19 mouse cellular contexts compared by ENCODE assay signal in genomic region chr7:113920056-113920455, GRCm38 (mm10).
A peak's percentile ranks its signal among the peaks of the same experiment; 100 is the strongest.
DNase-seq lines count a peak whose midpoint lies in the region; ATAC-seq and TF ChIP-seq lines count a peak whose summit lies in the region.
"Had no signal": no experiment of that assay in that cellular context is flagged by ENCODE, and none has a peak within 500 bp of the region (broad histone marks: within the 10 kb centered on the region; RNA-seq: fewer than 3 reads in every experiment).

No protein-coding gene starts in this region.

- 61% methylated on average over 2 of the region's 2 CpGs for whole genome bisulfite sequencing in forebrain, postnatal 0 days
- 91% methylated on average over 2 of the region's 2 CpGs for WGBS in forebrain, embryonic 10.5 days
- 82% methylated on average over 2 of the region's 2 CpGs for WGBS in midbrain, embryonic 15.5 days
- 75% methylated on average over 2 of the region's 2 CpGs for WGBS in hindbrain, embryonic 14.5 days

- no peak overlapping the region for H3K4me3 ChIP-seq in forebrain, postnatal 0 days (ENCODE audit: low read depth, low read length)
- H3K4me3 ChIP-seq in forebrain, embryonic 10.5 days: no peak overlapping the region
- no peak overlapping the region for H3K4me3 ChIP-seq in midbrain, embryonic 15.5 days
- no peak overlapping the region for H3K4me3 ChIP-seq in hindbrain, embryonic 14.5 days (replicated peaks; ENCODE audit: low read length)
- H3K4me3 ChIP-seq: embryonic facial prominence, embryonic 15.5 days; forebrain, embryonic 13.5 days; heart, embryonic 12.5 days; intestine, embryonic 15.5 days; midbrain, embryonic 13.5 days had no signal

- no peaks in the 10 kb centered on the region for H3K27me3 ChIP-seq in forebrain, postnatal 0 days (ENCODE audit: insufficient read depth, low read length)
- H3K27me3 ChIP-seq in forebrain, embryonic 10.5 days (ENCODE audit: poor library complexity, severe bottlenecking): no peaks in the 10 kb centered on the region
- no peaks in the 10 kb centered on the region for H3K27me3 ChIP-seq in midbrain, embryonic 15.5 days (replicated peaks)
- H3K27me3 ChIP-seq in hindbrain, embryonic 14.5 days (ENCODE audit: control insufficient read depth, insufficient read depth, low read length): no peaks in the 10 kb centered on the region
- H3K27me3 ChIP-seq: embryonic facial prominence, embryonic 15.5 days; forebrain, embryonic 13.5 days; heart, embryonic 12.5 days; intestine, embryonic 15.5 days; midbrain, embryonic 13.5 days had no signal

- peak; percentile 45 for ATAC-seq in forebrain, postnatal 0 days
- ATAC-seq in midbrain, embryonic 15.5 days (replicated peaks): no peak
- ATAC-seq in hindbrain, embryonic 14.5 days (ENCODE audit: low FRiP score): no peak
- ATAC-seq: forebrain, embryonic 13.5 days; intestine, embryonic 15.5 days; midbrain, embryonic 13.5 days had no signal

- peak; percentile 34 for DNase-seq in forebrain, postnatal 0 days
- DNase-seq in forebrain, embryonic 10.5 days (ENCODE audit: extremely low spot score, low spot score): no peak
- DNase-seq in left cerebral cortex, postnatal 25 days (ENCODE audit: low spot score in 2 of 2): peak; percentile 13 to 49
- no peak for DNase-seq in left cerebral cortex, adult 11 months (ENCODE audit: low spot score)
- DNase-seq in cerebellum, postnatal 14 days: peak; percentile 48 to 49
- peak; percentile 42 for DNase-seq in left cerebral cortex, postnatal 4 days
- no peak for DNase-seq in hindbrain, embryonic 14.5 days (ENCODE audit: low spot score)
- DNase-seq: B cell, adult 2 months; gastrocnemius, postnatal 14 days; kidney, postnatal 14 days; lung, embryonic 14.5 days; thymus, adult 18-20 months had no signal

- intact Hi-C loops in left cerebral cortex, postnatal 25 days (cut with DNase I): no loop called here
- intact Hi-C loops in left cerebral cortex, postnatal 4 days (cut with DNase I): no loop called here

- H3K4me1 ChIP-seq in forebrain, postnatal 0 days (ENCODE audit: insufficient read depth): 0 out of 2 replicates have a peak, but pooled peaks cover 7% of the 10 kb centered on the region
- no peaks in the 10 kb centered on the region for H3K4me1 ChIP-seq in forebrain, embryonic 10.5 days
- H3K4me1 ChIP-seq in midbrain, embryonic 15.5 days: no peaks in the 10 kb centered on the region
- no peaks in the 10 kb centered on the region for H3K4me1 ChIP-seq in hindbrain, embryonic 14.5 days (replicated peaks; ENCODE audit: control insufficient read depth, insufficient read depth, low read length)
- H3K4me1 ChIP-seq: embryonic facial prominence, embryonic 15.5 days; forebrain, embryonic 13.5 days; intestine, embryonic 15.5 days had no signal

- no peak overlapping the region for H3K9ac ChIP-seq in forebrain, postnatal 0 days
- H3K9ac ChIP-seq in midbrain, embryonic 15.5 days: no peak overlapping the region
- no peak overlapping the region for H3K9ac ChIP-seq in hindbrain, embryonic 14.5 days
- H3K9ac ChIP-seq: embryonic facial prominence, embryonic 15.5 days; forebrain, embryonic 13.5 days; intestine, embryonic 15.5 days; lung, embryonic 14.5 days; midbrain, embryonic 13.5 days had no signal

- H3K27ac ChIP-seq in forebrain, postnatal 0 days (ENCODE audit: low read depth, low read length): no peak overlapping the region
- H3K27ac ChIP-seq in forebrain, embryonic 10.5 days: no peak overlapping the region
- H3K27ac ChIP-seq in midbrain, embryonic 15.5 days: no peak overlapping the region
- H3K27ac ChIP-seq in hindbrain, embryonic 14.5 days: no peak overlapping the region
- H3K27ac ChIP-seq: embryonic facial prominence, embryonic 15.5 days; forebrain, embryonic 13.5 days; intestine, embryonic 15.5 days; midbrain, embryonic 13.5 days had no signal

- no peaks in the 10 kb centered on the region for H3K36me3 ChIP-seq in forebrain, postnatal 0 days (ENCODE audit: insufficient read depth)
- H3K36me3 ChIP-seq in forebrain, embryonic 10.5 days (replicated peaks): no peaks in the 10 kb centered on the region
- no peaks in the 10 kb centered on the region for H3K36me3 ChIP-seq in midbrain, embryonic 15.5 days (replicated peaks)
- H3K36me3 ChIP-seq in hindbrain, embryonic 14.5 days (replicated peaks; ENCODE audit: control insufficient read depth, insufficient read depth): no peaks in the 10 kb centered on the region
- H3K36me3 ChIP-seq: embryonic facial prominence, embryonic 15.5 days; intestine, embryonic 15.5 days; midbrain, embryonic 13.5 days had no signal

- peaks cover 6% of the 10 kb centered on the region for H3K9me3 ChIP-seq in forebrain, postnatal 0 days (ENCODE audit: low read length)
- no peaks in the 10 kb centered on the region for H3K9me3 ChIP-seq in forebrain, embryonic 10.5 days
- no peaks in the 10 kb centered on the region for H3K9me3 ChIP-seq in midbrain, embryonic 15.5 days
- 0 out of 2 replicates have a peak, but pooled peaks cover 5% of the 10 kb centered on the region for H3K9me3 ChIP-seq in hindbrain, embryonic 14.5 days (ENCODE audit: control insufficient read depth, low read length)
- H3K9me3 ChIP-seq: embryonic facial prominence, embryonic 15.5 days; forebrain, embryonic 13.5 days; heart, embryonic 12.5 days; intestine, embryonic 15.5 days; midbrain, embryonic 13.5 days had no signal

- no peak for TF ChIP-seq CTCF in forebrain, postnatal 0 days (IDR thresholded peaks at IDR 0.05; ENCODE audit: low read depth)

- no peak overlapping the region for H3K4me2 ChIP-seq in forebrain, postnatal 0 days (ENCODE audit: low read depth)
- H3K4me2 ChIP-seq in midbrain, embryonic 15.5 days: no peak overlapping the region
- H3K4me2 ChIP-seq in hindbrain, embryonic 14.5 days (replicated peaks): no peak overlapping the region
- H3K4me2 ChIP-seq: embryonic facial prominence, embryonic 15.5 days; forebrain, embryonic 13.5 days; heart, embryonic 12.5 days; intestine, embryonic 15.5 days; liver, embryonic 11.5 days; lung, embryonic 14.5 days; midbrain, embryonic 13.5 days had no signal

Comparison
In these comparisons a context has a peak if more than half of its experiments do, and no peak if none do; other contexts are left out.
1. DNase-seq: peak in forebrain, postnatal 0 days (single experiment), left cerebral cortex, postnatal 25 days (2 of 2), cerebellum, postnatal 14 days (2 of 2) and left cerebral cortex, postnatal 4 days (single experiment); none in forebrain, embryonic 10.5 days (single experiment), left cerebral cortex, adult 11 months (single experiment) and hindbrain, embryonic 14.5 days (single experiment).